Mouse (Mus musculus) hematopoietic stem cell, adult 5-6 weeks (primary cell): ENCODE measurements around the gene Acsl1. TPM values are rescaled to one million over a fixed set of nuclear protein-coding genes. Genes with fewer than 3 reads are reported as not detected.

ENCODE experiments used
- ATAC-seq, 2 experiments: fragments of 125-278 bp in 1 of 2; replicated peaks in 1 of 2; 2 replicates each; pipeline ENCODE4 v1.8.0; 2016 to 2017; ENCODE audit warnings: inconsistent platforms in 2 of 2, mild to moderate bottlenecking in 2 of 2, moderate number of reproducible peaks in 2 of 2, low read depth in 1 of 2, moderate TSS enrichment in 1 of 2; ENCODE audit not compliant: low FRiP score in 2 of 2, poor library complexity in 2 of 2, severe bottlenecking in 2 of 2, insufficient read depth in 1 of 2, low TSS enrichment in 1 of 2
- total RNA-seq: library from RNA; stranded (forward); fragments of 172-1452, 232-1000 nt; gene quantifications from 2 replicates; pipeline ENCODE4 v1.2.3, GENCODE M21; 2017

Acsl1 gene
- total RNA-seq, 1 experiment from 2014 or later = 65.2 TPM

GRCm38 (mm10) chr8:46530541-46530940 is 59.7 kb downstream of the Acsl1 start:
- no peak for ATAC-seq

- peak; percentile 29 to 82; a peak in 3 of 4 replicates for ATAC-seq
Measured at GRCm38 (mm10) chr8:46533926-46534325, 63.1 kb downstream of the Acsl1 start.

DNA sequence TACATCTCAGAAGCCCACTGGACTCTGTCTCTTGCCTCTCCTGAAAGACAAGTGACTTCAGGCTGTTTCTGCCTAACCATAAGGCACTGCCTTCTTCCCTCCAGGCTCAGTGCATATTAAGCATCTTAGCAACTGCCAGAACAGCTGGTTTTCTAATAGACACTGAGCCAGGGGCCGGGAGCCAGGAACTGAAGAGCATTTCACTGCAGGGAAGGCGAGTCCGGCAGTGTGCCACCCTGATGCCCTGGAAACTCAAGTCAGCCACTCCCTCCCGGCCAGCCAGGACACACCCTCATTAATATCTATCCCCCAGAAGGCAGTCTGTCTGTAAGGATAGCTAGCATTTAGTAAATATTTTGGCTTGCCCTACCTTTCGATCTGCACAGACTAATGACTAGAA is 68.9 kb downstream of the Acsl1 start:
- ATAC-seq = 0 out of 4 replicates have a peak, but pooled peaks of 1 of the 2 experiments have one; percentile 25

DNA sequence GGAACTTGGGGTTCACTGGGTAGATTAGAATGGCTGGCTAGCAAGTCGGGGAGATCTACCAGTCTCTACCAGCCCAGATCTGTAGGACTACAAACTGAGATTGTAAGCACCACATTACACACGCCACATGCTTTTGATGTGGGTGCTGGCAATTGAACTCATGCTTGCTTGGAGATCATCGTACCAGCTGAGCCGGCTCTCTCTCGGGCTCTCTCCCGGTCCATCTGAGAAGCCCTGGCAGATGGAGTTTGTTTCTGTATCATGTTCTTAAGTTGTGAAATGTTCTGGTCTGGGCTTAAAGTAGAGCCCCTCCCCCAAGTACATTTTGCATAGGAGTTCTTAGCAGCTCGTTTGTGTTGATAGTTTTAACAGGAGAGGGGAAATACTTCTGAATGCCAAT is 72.4 kb downstream of the Acsl1 start:
- ATAC-seq = no peak

- no peak for ATAC-seq
Measured at GRCm38 (mm10) chr8:46543662-46544061, 72.8 kb downstream of the Acsl1 start.

DNA sequence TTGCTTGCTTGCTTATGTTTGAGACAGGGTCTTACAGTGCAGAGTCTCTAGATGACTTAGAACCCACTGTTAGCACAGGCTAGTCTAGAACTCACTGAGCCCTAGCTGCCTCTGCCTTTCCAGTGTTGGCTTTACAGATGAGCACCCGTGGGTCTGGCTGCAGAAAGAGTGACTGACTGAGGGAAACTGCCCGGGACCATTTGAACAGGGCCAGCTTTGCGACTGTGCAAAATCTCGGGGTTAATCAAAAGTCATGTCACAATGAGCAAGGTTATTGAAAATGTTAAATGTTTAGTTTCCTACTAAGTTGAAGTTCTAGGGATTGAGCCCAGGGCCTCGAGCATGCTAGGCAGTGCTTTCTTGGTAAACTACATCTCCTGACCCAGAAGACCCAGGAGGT is 75.0 kb downstream of the Acsl1 start:
- no peak for ATAC-seq

DNA sequence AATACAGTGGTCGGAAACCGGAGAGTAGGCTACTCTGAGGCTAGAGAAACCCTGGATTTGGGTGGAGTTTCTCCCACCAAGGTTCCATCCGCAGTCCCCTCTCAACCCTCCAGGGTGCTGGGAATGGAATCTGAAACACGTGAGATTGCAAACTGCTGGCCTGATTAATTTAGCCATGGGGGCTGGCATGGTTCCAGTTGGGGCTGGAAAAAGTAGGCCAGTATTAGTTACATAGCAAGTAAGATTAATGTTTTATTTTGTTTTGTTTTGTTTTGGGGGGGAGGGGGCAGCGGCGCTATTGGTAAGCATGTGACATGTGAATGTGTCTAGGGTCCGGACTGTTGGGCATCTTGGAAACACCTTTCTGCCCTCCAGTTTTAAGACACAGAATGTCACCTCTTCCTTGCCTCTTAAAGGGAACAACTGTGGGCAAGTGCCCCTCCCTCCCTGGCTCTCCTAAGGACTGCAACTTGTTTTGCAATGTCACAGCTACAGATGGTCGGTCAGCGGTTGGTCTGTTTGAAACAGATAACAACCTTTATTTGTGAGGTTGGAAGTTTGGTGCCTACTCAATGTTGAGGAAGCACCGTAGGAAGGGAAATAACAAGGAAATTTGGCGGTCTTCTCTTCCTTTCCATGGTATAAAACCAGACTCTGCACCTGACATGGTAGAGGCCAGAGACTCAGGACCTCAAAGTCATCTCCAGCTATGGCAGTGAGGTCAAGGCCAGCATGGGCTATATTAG is 75.8 kb downstream of the Acsl1 start:
- peak; percentile 66 to 72 for ATAC-seq

DNA sequence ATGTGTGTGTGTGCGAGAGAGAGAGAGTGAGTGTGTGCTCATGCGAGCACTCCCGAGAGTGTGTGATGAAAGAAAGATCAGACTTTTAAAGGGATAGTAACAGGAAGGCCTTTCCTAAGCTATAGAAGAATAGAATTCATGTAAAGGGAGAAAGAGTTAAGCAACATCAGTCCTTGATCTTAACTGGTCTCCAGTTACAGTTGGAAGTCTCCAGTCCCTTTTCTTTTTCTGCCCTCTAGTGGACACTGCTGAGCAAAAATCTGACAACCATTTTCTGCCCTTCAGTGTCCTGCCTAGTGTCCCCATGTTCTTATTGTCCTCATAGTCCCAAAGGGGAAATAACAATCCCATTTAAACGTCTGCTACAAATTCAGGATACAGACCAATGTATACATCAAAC is 76.4 kb downstream of the Acsl1 start:
- ATAC-seq = peak; percentile 29 to 47; a peak in 3 of 4 replicates

DNA sequence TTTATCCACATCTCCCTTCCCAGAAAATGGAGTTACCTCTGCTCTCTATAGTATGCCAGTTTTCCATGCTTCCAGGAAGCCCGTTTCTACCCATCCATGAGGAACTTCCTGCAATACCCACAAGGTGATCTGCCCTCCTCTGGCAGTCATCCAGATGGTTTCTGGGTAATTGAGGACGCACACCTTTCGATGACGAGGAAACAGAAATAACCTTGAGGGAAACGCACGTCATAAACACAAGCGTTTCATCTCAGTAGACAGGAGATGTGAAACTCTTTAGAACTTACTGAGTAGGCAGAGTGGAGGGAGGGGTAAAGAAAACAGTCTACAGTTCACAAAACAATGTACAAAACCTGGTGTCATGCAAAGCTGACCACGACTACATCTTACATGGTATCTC is 79.2 kb downstream of the Acsl1 start:
- ATAC-seq = no peak

GRCm38 (mm10) chr8:46551029-46551428 is 80.2 kb downstream of the Acsl1 start:
- ATAC-seq = no peak

DNA sequence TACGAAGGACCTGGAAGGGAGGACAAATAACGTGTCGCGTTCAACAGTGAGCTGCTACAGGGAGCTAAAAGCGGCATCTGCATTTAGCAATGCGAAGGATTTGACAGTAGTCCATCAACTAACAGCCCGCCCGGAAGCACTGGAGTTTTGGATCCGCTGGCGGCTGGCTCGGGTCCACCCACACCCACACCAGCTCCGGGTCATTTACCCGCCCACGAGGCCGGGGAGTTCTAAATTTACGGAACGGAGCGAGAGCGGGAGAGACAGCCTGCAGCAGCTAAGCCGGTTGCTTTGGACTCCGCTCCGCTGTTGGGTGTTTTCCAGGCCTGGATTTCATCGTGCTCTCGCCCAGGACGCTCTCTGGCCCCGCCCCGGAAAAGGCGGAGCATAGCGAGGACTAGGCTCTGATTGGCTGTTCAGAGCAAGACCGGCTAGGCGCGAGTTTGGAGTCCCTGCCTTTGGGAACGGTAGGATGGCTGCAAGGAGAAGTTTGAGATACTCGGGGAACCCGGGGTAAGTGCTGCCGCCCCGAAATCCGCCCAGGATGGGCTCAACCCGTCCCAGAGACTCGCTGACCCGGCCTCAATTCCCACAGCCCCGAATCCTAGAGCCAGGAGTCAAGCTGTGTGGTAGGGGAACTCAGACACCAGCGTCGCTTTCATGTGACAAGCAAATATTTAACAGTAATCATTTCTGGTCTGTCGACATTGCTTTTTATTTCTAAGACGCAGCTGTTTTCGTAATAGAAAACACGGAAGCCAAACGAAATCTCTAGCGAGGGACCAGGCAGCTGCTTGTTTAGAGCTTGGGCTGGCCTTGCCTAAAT is 81.0 kb downstream of the Acsl1 start, which contains the start of gene Cenpu:
TSS of gene Cenpu (plus strand) at position 414 of the 826 bp plus-strand sequence.
- peak; percentile 91 to 92 for ATAC-seq

- ATAC-seq = 0 out of 4 replicates have a peak, but pooled peaks of 1 of the 2 experiments have one; percentile 0
Measured at GRCm38 (mm10) chr8:46552441-46552765, 81.6 kb downstream of the Acsl1 start.

- ATAC-seq = peak; percentile 97 to 98
Measured at GRCm38 (mm10) chr8:46559428-46559827, 88.6 kb downstream of the Acsl1 start.

- ATAC-seq = no peak
Measured at GRCm38 (mm10) chr8:46562333-46562732, 91.5 kb downstream of the Acsl1 start.

- no peak for ATAC-seq
Measured at GRCm38 (mm10) chr8:46566914-46567529, 96.2 kb downstream of the Acsl1 start.

- no peak for ATAC-seq
Measured at GRCm38 (mm10) chr8:46567946-46568345, 97.1 kb downstream of the Acsl1 start.

GRCm38 (mm10) chr8:46568942-46569341 is 98.1 kb downstream of the Acsl1 start:
- no peak for ATAC-seq
